Mouse (Mus musculus) midbrain, embryonic 14.5 days (tissue): Measurements from ENCODE around the gene Cenps. TPM values are rescaled to one million over a fixed set of nuclear protein-coding genes. Genes with fewer than 3 reads are reported as not detected.
A peak's percentile ranks its signal among the peaks of the same experiment; 100 is the strongest.

Experiments used
- ATAC-seq: fragments of 200-750 bp; cut with Nextera tagmentation; 2 replicates; pipeline ENCODE4 v1.8.0; 2017; ENCODE audit warnings: moderate number of reproducible peaks, moderate library complexity; ENCODE audit not compliant: low FRiP score, low TSS enrichment
- DNase-seq: peaks from one replicate; pipeline ENCODE4 v3.0.0-alpha.2; 2015
- H3K27ac ChIP-seq: fragments of 300-500 bp; sonication (generic); replicated peaks from 2 replicates; pipeline ENCODE4 v1.5.1; 2014; ENCODE audit warnings: mild to moderate bottlenecking, low read depth, low read length, moderate library complexity
- H3K27me3 ChIP-seq: fragments of 300-500 bp; sonication (generic); 2 replicates; pipeline ENCODE4 v1.6.1; 2014; ENCODE audit warnings: low read length, control low read depth, mixed read lengths; ENCODE audit not compliant: control insufficient read depth, insufficient read depth
- H3K36me3 ChIP-seq: fragments of 300-500 bp; sonication (generic); 2 replicates; pipeline ENCODE4 v1.6.1; 2014; ENCODE audit warnings: low read length, control low read depth; ENCODE audit not compliant: control insufficient read depth, insufficient read depth
- H3K4me1 ChIP-seq: fragments of 300-500 bp; sonication (generic); 2 replicates; pipeline ENCODE4 v1.6.1; 2014; ENCODE audit warnings: mild to moderate bottlenecking, antibody characterized with exemption, low read length, control low read depth; ENCODE audit not compliant: control insufficient read depth, insufficient read depth
- H3K4me2 ChIP-seq: fragments of 300-500 bp; sonication (generic); 2 replicates; pipeline ENCODE4 v1.6.1; 2014; ENCODE audit warnings: mild to moderate bottlenecking, low read length, moderate library complexity
- H3K4me3 ChIP-seq: fragments of 300-500 bp; sonication (generic); replicated peaks from 2 replicates; pipeline ENCODE4 v1.5.1; 2014; ENCODE audit warnings: low read depth, low read length
- H3K9ac ChIP-seq: fragments of 300-500 bp; sonication (generic); replicated peaks from 2 replicates; pipeline ENCODE4 v1.6.1; 2014; ENCODE audit warnings: mild to moderate bottlenecking, low read length, moderate library complexity
- H3K9me3 ChIP-seq: fragments of 300-500 bp; sonication (generic); 2 replicates; pipeline ENCODE4 v1.6.1; 2016; ENCODE audit warnings: low read length, control low read depth, mixed read lengths; ENCODE audit not compliant: control insufficient read depth
- WGBS: fragments of 180-500 bp; shearing (Covaris S2); extraction: QIAGEN DNeasy Blood & Tissue Kit; methylation state at CpG from one replicate; pipeline ENCODE4 v1.1.7; 2014; 5-methylcytosine and 5-hydroxymethylcytosine counted together
- polyA plus RNA-seq: library from polyadenylated mRNA; unstranded; fragments of >200 nt; fragmentation: Nextera tagmentation; extraction: Ambion mirVana; gene quantifications from 2 replicates; pipeline ENCODE4 v1.2.1, GENCODE M21; 2014

Gene Cenps
- polyA plus RNA-seq, 1 experiment from 2014 or later = 16.9 TPM

GRCm38 (mm10) chr4:149150256-149150655 lies 12.8 kb upstream of the Cenps start:
- Histone ChIP-seq H3K4me3 (no peak overlapping the region), H3K36me3 (peaks cover 62% of the 10 kb centered on the region), H3K9me3 (no peaks in the 10 kb centered on the region)

GRCm38 (mm10) chr4:149149611-149150010 lies 12.2 kb upstream of the Cenps start:
- H3K9me3 ChIP-seq = no peaks in the 10 kb centered on the region
- WGBS = 84% methylated on average over 7 of the region's 7 CpGs
- no peak overlapping the region for H3K9ac ChIP-seq
- DNase-seq = peak; percentile 19
- H3K4me1 ChIP-seq = no peaks in the 10 kb centered on the region
- no peak overlapping the region for H3K4me3 ChIP-seq
- no peak overlapping the region for H3K4me2 ChIP-seq
- ATAC-seq = no peak
- no peaks in the 10 kb centered on the region for H3K27me3 ChIP-seq
- peaks cover 56% of the 10 kb centered on the region for H3K36me3 ChIP-seq
- H3K27ac ChIP-seq = no peak overlapping the region

More at GRCm38 (mm10) chr4:149150256-149150655, 12.8 kb upstream of the Cenps start:
- no peaks in the 10 kb centered on the region for H3K4me1 ChIP-seq
- DNase-seq (no peak), ATAC-seq (no peak)
- no peak overlapping the region for H3K4me2 ChIP-seq
- H3K9ac ChIP-seq = no peak overlapping the region
- H3K27me3 ChIP-seq = no peaks in the 10 kb centered on the region
- no peak overlapping the region for H3K27ac ChIP-seq
- 83% methylated on average over 11 of the region's 11 CpGs for WGBS

DNA sequence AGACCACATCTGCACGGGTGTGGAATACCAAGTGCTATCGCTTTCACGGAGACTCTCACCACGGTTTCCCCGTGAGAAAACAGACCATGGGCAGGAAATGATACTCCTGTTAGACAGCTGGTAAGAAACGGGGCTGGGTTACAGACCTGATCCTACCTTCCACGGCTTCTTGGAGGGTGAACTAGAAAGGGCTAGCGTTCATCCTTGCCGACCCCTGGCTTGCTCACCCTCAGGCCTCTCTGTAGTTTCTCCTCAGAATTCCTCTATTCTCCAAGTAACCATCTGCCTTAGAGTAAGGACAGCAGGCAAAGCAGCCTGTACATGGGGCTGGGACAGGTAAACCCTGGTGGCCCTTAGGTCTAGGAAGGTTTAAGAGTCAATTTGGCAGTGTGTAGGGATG lies 11.8 kb upstream of the Cenps start:
- H3K27ac ChIP-seq = no peak overlapping the region
- H3K4me2 ChIP-seq = no peak overlapping the region
- no peak overlapping the region for H3K4me3 ChIP-seq
- H3K36me3 ChIP-seq = peaks cover 52% of the 10 kb centered on the region
- H3K4me1 ChIP-seq = no peaks in the 10 kb centered on the region
- 88% methylated on average over 9 of the region's 9 CpGs for WGBS
- ATAC-seq (no peak), DNase-seq (no peak)
- H3K9me3 ChIP-seq = no peaks in the 10 kb centered on the region
- H3K27me3 ChIP-seq = no peaks in the 10 kb centered on the region
- H3K9ac ChIP-seq = no peak overlapping the region

DNA sequence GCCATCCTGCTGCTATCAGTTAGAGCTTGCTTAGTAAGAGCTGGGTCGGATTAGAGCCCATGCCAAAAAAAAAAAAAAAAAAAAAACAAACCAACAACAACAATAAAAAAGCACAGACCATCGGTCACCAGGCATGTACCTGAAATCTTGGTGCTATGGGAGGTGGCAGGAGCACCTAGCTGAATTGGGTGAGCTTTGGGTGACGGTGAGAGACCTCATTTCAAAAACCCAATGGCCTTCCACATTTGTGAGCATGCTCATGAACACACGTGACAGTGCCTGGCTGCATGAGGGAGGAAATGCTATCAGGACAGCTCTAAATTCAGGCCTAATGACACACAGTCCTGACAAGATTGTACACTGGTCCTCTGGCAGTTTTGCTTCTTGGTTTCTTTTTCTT lies 10.7 kb upstream of the Cenps start:
- Histone ChIP-seq H3K4me3 (no peak overlapping the region), H3K4me2 (no peak overlapping the region), H3K27me3 (no peaks in the 10 kb centered on the region), H3K4me1 (no peaks in the 10 kb centered on the region), H3K9me3 (no peaks in the 10 kb centered on the region), H3K9ac (no peak overlapping the region), H3K27ac (no peak overlapping the region), H3K36me3 (peaks cover 41% of the 10 kb centered on the region)
- WGBS = 86% methylated on average over 4 of the region's 4 CpGs
- no peak for DNase-seq
- ATAC-seq = no peak

GRCm38 (mm10) chr4:149147528-149147927 lies 10.1 kb upstream of the Cenps start:
- no peak overlapping the region; the same call in 1 of the 2 replicates for H3K9ac ChIP-seq
- H3K4me1 ChIP-seq = no peaks in the 10 kb centered on the region
- DNase-seq (no peak), ATAC-seq (no peak)
- 94% methylated on average over 7 of the region's 7 CpGs for WGBS
- H3K27ac ChIP-seq = no peak overlapping the region
- H3K36me3 ChIP-seq = peaks cover 35% of the 10 kb centered on the region
- H3K27me3 ChIP-seq = no peaks in the 10 kb centered on the region
- H3K9me3 ChIP-seq = no peaks in the 10 kb centered on the region
- no peak overlapping the region for H3K4me2 ChIP-seq
- H3K4me3 ChIP-seq = no peak overlapping the region

DNA sequence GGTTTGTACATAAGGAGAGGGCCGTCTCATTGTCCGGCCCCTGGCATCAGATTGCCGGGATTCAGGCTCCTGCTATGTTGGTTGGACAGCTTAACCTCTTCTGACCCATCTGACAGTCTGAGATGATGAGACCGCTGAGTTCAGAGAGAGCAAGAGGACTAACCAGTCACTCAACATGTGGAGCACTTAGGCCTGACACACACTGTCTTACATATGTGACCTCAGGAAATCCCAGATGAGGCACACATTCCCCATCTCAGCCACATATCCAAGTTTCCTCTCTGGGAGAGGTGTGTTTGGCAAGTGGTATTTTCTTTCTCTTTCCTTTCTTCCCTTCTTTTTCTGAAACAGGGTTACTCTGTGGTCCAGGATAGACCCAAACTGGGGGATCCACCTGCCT lies 7.7 kb upstream of the Cenps start:
- Histone ChIP-seq H3K4me3 (no peak overlapping the region), H3K4me1 (no peaks in the 10 kb centered on the region), H3K36me3 (peaks cover 12% of the 10 kb centered on the region), H3K27ac (no peak overlapping the region), H3K9ac (no peak overlapping the region), H3K4me2 (no peak overlapping the region), H3K9me3 (no peaks in the 10 kb centered on the region), H3K27me3 (no peaks in the 10 kb centered on the region)
- no peak for ATAC-seq
- WGBS = 83% methylated on average over 4 of the region's 4 CpGs
- no peak for DNase-seq

DNA sequence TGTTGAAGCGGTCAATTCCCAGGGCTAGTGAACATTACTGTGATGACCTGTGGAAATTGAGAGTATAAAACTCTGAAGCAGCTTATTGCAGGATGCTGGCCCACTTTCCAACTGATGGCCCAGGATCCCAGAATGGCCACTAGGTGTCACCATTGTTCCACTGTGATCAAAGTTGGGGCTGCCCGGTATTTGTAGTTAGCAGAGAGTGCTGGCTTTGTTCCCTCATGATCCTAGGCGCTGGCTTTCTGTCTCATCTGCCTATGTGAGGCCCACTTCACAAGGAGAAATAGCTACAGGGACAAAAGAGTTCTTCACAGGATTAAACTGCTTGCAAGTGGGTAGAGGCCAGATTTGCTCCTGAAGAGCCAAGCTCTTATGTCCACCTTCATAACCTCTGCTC lies 7.0 kb upstream of the Cenps start:
- Histone ChIP-seq H3K4me1 (no peaks in the 10 kb centered on the region), H3K27me3 (no peaks in the 10 kb centered on the region), H3K9ac (no peak overlapping the region), H3K4me3 (no peak overlapping the region), H3K36me3 (peaks cover 5% of the 10 kb centered on the region), H3K4me2 (no peak overlapping the region), H3K9me3 (no peaks in the 10 kb centered on the region), H3K27ac (peak overlapping the region; percentile 65)
- ATAC-seq (peak; percentile 78; the same call in 1 of the 2 replicates), DNase-seq (peak; percentile 94)
- 8% methylated on average over 3 of the region's 3 CpGs for WGBS

- H3K27me3 ChIP-seq = no peaks in the 10 kb centered on the region
- H3K4me3 ChIP-seq = no peak overlapping the region
- no peak overlapping the region for H3K9ac ChIP-seq
- no peaks in the 10 kb centered on the region for H3K4me1 ChIP-seq
- H3K27ac ChIP-seq = no peak overlapping the region
- H3K36me3 ChIP-seq = no peaks in the 10 kb centered on the region
- no peak for DNase-seq
- 30% methylated on average over 4 of the region's 4 CpGs for WGBS
- ATAC-seq = no peak
- H3K9me3 ChIP-seq = no peaks in the 10 kb centered on the region
- H3K4me2 ChIP-seq = no peak overlapping the region
These were observed 6.2 kb upstream of the Cenps start for GRCm38 (mm10) chr4:149143594-149143993.

DNA sequence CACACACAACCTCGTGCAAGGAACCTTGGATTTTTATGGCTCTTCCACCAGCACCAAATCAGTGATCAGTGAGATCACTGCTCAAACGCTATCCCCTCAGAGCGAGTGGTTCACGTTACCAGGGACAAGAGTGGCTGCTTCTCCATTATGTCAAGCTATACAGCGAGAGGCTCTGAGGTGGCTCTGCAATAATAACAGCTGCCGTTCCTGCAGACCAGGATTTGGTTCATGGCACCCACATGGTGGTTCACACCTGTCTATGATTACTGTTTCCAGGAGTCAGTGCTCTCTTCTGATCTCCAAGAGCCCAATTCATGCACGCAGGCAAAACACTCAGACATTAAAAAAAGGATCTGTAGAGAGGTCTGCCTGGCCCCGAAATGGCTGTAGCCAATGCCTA lies 1.1 kb upstream of the Cenps start:
- H3K9me3 ChIP-seq = no peaks in the 10 kb centered on the region

More for the DNA sequence above, 1.1 kb upstream of the Cenps start:
- Histone ChIP-seq H3K4me2 (no peak overlapping the region), H3K4me1 (no peaks in the 10 kb centered on the region), H3K9ac (no peak overlapping the region), H3K36me3 (no peaks in the 10 kb centered on the region), H3K27me3 (no peaks in the 10 kb centered on the region), H3K27ac (no peak overlapping the region), H3K4me3 (no peak overlapping the region)
- ATAC-seq (no peak), DNase-seq (no peak)
- WGBS = 88% methylated on average over 8 of the region's 8 CpGs
